8 mouse cellular contexts compared by ENCODE assay signal in genomic region chr4:133750184-133750775, GRCm38 (mm10). TPM values are rescaled to one million over a fixed set of nuclear protein-coding genes. Genes with fewer than 3 reads are reported as not detected.
DNase-seq lines count a peak whose midpoint lies in the region; ATAC-seq lines count a peak whose summit lies in the region.

No protein-coding gene starts in this region.

- H3K9me3 ChIP-seq in kidney, embryonic 15.5 days (replicated peaks): no peaks in the 10 kb centered on the region
- no peaks in the 10 kb centered on the region for H3K9me3 ChIP-seq in embryonic facial prominence, embryonic 10.5 days
- H3K9me3 ChIP-seq in hindbrain, embryonic 14.5 days (ENCODE audit: control insufficient read depth, low read length): no peaks in the 10 kb centered on the region
- no peaks in the 10 kb centered on the region for H3K9me3 ChIP-seq in midbrain, embryonic 16.5 days (replicated peaks; ENCODE audit: control insufficient read depth, low read length, poor library complexity, severe bottlenecking)

- H3K4me3 ChIP-seq in kidney, embryonic 15.5 days (replicated peaks): peak overlapping the region; percentile 79
- peak overlapping the region; percentile 92 for H3K4me3 ChIP-seq in embryonic facial prominence, embryonic 10.5 days
- H3K4me3 ChIP-seq in hindbrain, embryonic 14.5 days (replicated peaks; ENCODE audit: low read length): peak overlapping the region; percentile 100
- H3K4me3 ChIP-seq in midbrain, embryonic 16.5 days (ENCODE audit: low read depth, low read length): peak overlapping the region; percentile 100

- peaks cover 60% of the 10 kb centered on the region for H3K4me1 ChIP-seq in kidney, embryonic 15.5 days
- H3K4me1 ChIP-seq in embryonic facial prominence, embryonic 10.5 days: peaks cover 54% of the 10 kb centered on the region
- peaks cover 58% of the 10 kb centered on the region for H3K4me1 ChIP-seq in hindbrain, embryonic 14.5 days (replicated peaks; ENCODE audit: control insufficient read depth, insufficient read depth, low read length)
- H3K4me1 ChIP-seq in midbrain, embryonic 16.5 days (ENCODE audit: control insufficient read depth, insufficient read depth, low read length): peaks cover 46% of the 10 kb centered on the region

- no peak for ATAC-seq in kidney, embryonic 15.5 days (replicated peaks; ENCODE audit: low FRiP score)
- ATAC-seq in hindbrain, embryonic 14.5 days (ENCODE audit: low FRiP score): no peak
- no peak for ATAC-seq in midbrain, embryonic 16.5 days

- 18% methylated on average over 7 of the region's 7 CpGs for WGBS in kidney, embryonic 15.5 days
- 54% methylated on average over 7 of the region's 7 CpGs for WGBS in embryonic facial prominence, embryonic 10.5 days
- WGBS in hindbrain, embryonic 14.5 days: 35% methylated on average over 7 of the region's 7 CpGs
- 31% methylated on average over 7 of the region's 7 CpGs for WGBS in midbrain, embryonic 16.5 days

- H3K27me3 ChIP-seq in kidney, embryonic 15.5 days: no peaks in the 10 kb centered on the region
- no peaks in the 10 kb centered on the region for H3K27me3 ChIP-seq in embryonic facial prominence, embryonic 10.5 days (replicated peaks; ENCODE audit: low read depth, poor library complexity, severe bottlenecking)
- H3K27me3 ChIP-seq in hindbrain, embryonic 14.5 days (ENCODE audit: control insufficient read depth, insufficient read depth, low read length): no peaks in the 10 kb centered on the region
- H3K27me3 ChIP-seq in midbrain, embryonic 16.5 days (ENCODE audit: control insufficient read depth, insufficient read depth, low read depth, low read length): no peaks in the 10 kb centered on the region

- no peak for DNase-seq in kidney, adult 11 months
- no peak for DNase-seq in embryonic facial prominence, embryonic 10.5 days (ENCODE audit: low spot score)
- DNase-seq in hindbrain, embryonic 14.5 days (ENCODE audit: low spot score): no peak
- DNase-seq in adrenal gland, adult (ENCODE audit: inconsistent age in 2 of 2, low spot score in 1 of 2): no peak
- no peak for DNase-seq in testis, postnatal 14 days (ENCODE audit: low spot score)
- no peak for DNase-seq in adrenal gland, postnatal 14 days

- no peak overlapping the region for H3K27ac ChIP-seq in kidney, embryonic 15.5 days
- H3K27ac ChIP-seq in embryonic facial prominence, embryonic 10.5 days (replicated peaks): peak overlapping the region; percentile 100
- H3K27ac ChIP-seq in hindbrain, embryonic 14.5 days: no peak overlapping the region
- no peak overlapping the region for H3K27ac ChIP-seq in midbrain, embryonic 16.5 days (ENCODE audit: low read length)

- peaks cover 23% of the 10 kb centered on the region for H3K36me3 ChIP-seq in kidney, embryonic 15.5 days
- H3K36me3 ChIP-seq in embryonic facial prominence, embryonic 10.5 days (replicated peaks): peaks cover 57% of the 10 kb centered on the region
- H3K36me3 ChIP-seq in hindbrain, embryonic 14.5 days (replicated peaks; ENCODE audit: control insufficient read depth, insufficient read depth): no peaks in the 10 kb centered on the region
- no peaks in the 10 kb centered on the region for H3K36me3 ChIP-seq in midbrain, embryonic 16.5 days (ENCODE audit: control insufficient read depth, insufficient read depth, low read length)

- peak overlapping the region; percentile 100 for H3K9ac ChIP-seq in kidney, embryonic 15.5 days
- peak overlapping the region; percentile 100 for H3K9ac ChIP-seq in hindbrain, embryonic 14.5 days
- H3K9ac ChIP-seq in midbrain, embryonic 16.5 days (ENCODE audit: low read depth, low read length): peak overlapping the region; percentile 55; the same call in 1 of the 2 replicates

- H3K4me2 ChIP-seq in kidney, embryonic 15.5 days: peak overlapping the region; percentile 93
- peak overlapping the region; percentile 99 for H3K4me2 ChIP-seq in hindbrain, embryonic 14.5 days (replicated peaks)
- peak overlapping the region; percentile 65 for H3K4me2 ChIP-seq in midbrain, embryonic 16.5 days (ENCODE audit: low read length)

RNA-seq across cellular contexts. Expression of gene Arid1a, which starts 6.3 kb away (rescaled TPM):
- polyA plus RNA-seq in kidney, embryonic 15.5 days (2015; fragmentation: Nextera tagmentation; extraction: Ambion mirVana): 33.5 and 36.1 TPM in 2 replicates
- polyA plus RNA-seq in embryonic facial prominence, embryonic 10.5 days (2016; fragmentation: Nextera tagmentation; extraction: Ambion mirVana): 38.9 and 40.0 TPM in 2 replicates
- 35.5 and 37.8 TPM in 2 replicates for polyA plus RNA-seq in hindbrain, embryonic 14.5 days (2014; fragmentation: Nextera tagmentation; extraction: Ambion mirVana)
- polyA plus RNA-seq in midbrain, embryonic 16.5 days (2015; fragmentation: Nextera tagmentation; extraction: Ambion mirVana): 28.7 and 36.1 TPM in 2 replicates
- 58.6 and 69.0 TPM in 2 replicates for total RNA-seq in adrenal gland, postnatal 14 days (2021)
